Mouse (Mus musculus) adrenal gland, adult (tissue): ENCODE measurements around the gene Tas2r113.
"Not testable (repeated sequence)": the region's sequence is repeated elsewhere in the genome, so short reads cannot be mapped to it uniquely, and the experiment has no call there.

ENCODE experiments used
- DNase-seq, 2 experiments: peaks; one replicate each; pipeline ENCODE4 v3.0.0; 2022 to 2023; ENCODE audit warnings: low spot score in 1 of 2; ENCODE audit not compliant: inconsistent age in 2 of 2

Gene Tas2r113

GRCm38 (mm10) chr6:132892711-132893110 is at the start of gene Tas2r113:
Gene Tas2r113 (plus strand): TSS chr6:132893011.
- no peak for DNase-seq

GRCm38 (mm10) chr6:132846842-132847241 is 46.0 kb upstream of the Tas2r113 start, which contains the start of gene Tas2r123:
Gene Tas2r123 (plus strand): TSS chr6:132847142.
- no peak for DNase-seq

GRCm38 (mm10) chr6:132855138-132855537 is 37.7 kb upstream of the Tas2r113 start, which contains the start of gene Tas2r116:
Gene Tas2r116 (plus strand): TSS chr6:132855438.
- no peak for DNase-seq

- no peak for DNase-seq
Observed at GRCm38 (mm10) chr6:132867708-132868107, 25.1 kb upstream of the Tas2r113 start, which contains the start of gene Tas2r110. Gene Tas2r110 (plus strand): TSS chr6:132868008.

GRCm38 (mm10) chr6:132909351-132909750 is 16.5 kb downstream of the Tas2r113 start, which contains the start of gene Tas2r125:
Gene Tas2r125 (plus strand): TSS chr6:132909651.
- DNase-seq: no peak

- not testable (repeated sequence) for DNase-seq
Observed at GRCm38 (mm10) chr6:132941376-132941775, 48.6 kb downstream of the Tas2r113 start.
